Mouse (Mus musculus) common myeloid progenitor, adult 5-6 weeks (primary cell): ENCODE results near the gene Il5. TPM values are rescaled to one million over a fixed set of nuclear protein-coding genes. Genes with fewer than 3 reads are reported as not detected.

Experiments used
- ATAC-seq: replicated peaks from 2 replicates; pipeline ENCODE4 v1.8.0; 2016; ENCODE audit warnings: low read depth, mild to moderate bottlenecking, moderate TSS enrichment, inconsistent platforms; ENCODE audit not compliant: poor library complexity, severe bottlenecking
- total RNA-seq: library from RNA; stranded (forward); fragments of 200-1000, 187-1606 nt; gene quantifications from 2 replicates; pipeline ENCODE4 v1.2.3, GENCODE M21; 2017

The Il5 gene
- total RNA-seq, 1 experiment from 2014 or later = not detected

DNA sequence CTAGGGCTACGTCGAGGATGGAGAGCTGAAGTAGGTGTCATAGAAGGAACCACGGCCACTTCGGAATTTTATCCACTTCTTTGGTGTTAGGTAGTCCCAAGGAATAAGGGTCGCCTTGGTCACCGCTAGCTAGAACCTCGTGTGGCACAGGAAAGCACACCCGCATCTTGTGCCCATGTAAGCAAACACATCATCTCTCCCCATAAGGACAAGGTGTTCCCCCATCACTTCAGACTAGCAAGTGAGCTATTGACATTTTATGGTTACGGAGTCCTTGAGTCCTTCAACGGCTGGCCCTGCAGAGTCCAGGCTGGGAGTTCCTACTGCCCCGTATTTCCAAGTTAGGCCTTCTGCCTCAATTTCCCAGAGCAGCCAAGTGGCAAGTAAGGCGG lies 48.6 kb downstream of the Il5 start:
- ATAC-seq = no peak

GRCm38 (mm10) chr11:53769760-53770124 lies 49.1 kb downstream of the Il5 start, which contains the start of gene Irf1:
TSS of gene Irf1 (plus strand) at chr11:53770014.
- peak; percentile 83 for ATAC-seq

DNA sequence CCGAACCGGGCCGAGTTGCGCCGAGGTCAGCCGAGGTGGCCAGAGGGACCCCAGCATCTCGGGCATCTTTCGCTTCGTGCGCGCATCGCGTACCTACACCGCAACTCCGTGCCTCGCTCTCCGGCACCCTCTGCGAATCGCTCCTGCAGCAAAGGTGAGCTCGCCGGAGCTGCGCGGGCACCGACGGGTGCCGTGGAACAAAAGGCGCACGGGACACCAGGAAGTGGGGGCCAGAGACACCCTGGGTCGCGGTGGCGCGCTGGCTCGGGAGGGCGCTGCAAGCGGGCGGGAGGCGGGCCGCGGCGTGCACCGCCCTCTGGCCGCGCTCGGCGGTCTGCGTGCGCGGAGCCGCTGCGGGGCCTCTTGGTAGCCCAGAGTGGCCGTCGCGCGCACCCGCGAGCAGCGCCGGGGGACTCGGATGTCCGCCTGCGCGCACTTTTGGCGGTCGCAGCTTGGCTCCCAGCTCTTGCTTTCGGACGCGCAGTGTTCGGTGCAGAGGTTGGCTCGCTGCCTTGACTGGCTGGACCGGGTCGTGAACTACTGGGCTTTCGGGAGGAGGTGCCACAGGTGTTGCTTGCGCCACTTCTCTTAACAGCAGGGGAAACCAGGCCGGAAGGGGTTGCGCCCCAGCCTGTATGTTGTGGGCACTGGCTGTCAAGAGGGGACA lies 49.7 kb downstream of the Il5 start:
- ATAC-seq = peak; percentile 34

DNA sequence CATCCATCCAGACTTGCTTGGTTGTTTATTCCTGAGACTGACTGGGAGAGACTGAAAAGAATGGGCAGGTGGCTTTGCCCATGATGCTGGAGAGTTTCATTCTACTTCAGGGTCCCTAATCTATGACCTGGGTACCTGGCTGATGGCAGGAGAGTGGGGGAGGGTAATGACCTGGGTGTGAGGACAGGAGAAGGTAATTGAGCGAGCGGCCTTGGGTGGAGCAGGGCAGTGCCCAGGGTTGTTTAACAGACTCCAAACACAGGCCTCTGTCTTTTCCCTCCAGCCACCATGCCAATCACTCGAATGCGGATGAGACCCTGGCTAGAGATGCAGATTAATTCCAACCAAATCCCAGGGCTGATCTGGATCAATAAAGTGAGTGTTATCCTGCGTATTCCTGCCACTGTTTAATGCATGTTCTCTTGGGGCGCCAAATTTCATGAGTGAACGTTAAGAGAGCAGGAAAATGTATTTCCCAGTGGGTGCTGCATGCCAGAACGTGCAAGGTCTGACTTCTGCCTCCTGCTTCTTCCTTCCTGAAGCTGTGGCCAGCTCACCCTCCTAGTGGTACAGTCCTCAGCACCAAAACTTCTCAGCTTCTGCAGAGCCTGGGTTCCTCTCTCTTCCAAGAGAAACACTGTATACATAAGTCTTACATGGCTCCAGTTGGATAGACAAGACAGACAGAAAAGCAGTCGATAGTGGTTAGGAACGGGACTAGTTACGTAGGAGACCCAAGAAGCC lies 50.6 kb downstream of the Il5 start:
- ATAC-seq = no peak

DNA sequence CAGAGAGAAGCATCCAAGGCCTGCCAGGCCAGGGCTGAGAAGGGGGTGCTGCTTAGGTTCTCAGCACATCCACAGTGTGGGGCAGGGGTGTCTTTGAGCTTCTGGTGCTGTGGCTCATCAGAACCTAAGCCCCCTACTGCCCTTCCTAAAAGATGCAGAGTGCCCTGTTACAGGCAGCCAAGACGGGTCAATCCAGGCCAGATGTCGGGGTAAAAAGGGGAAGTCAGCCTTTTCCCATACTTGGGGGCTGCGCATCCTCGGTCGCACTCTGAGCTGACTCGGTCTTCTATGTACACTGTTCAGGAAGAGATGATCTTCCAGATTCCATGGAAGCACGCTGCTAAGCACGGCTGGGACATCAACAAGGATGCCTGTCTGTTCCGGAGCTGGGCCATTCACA lies 51.9 kb downstream of the Il5 start:
- ATAC-seq = peak; percentile 34; the same call in 1 of the 2 replicates

GRCm38 (mm10) chr11:53773087-53773486 lies 52.5 kb downstream of the Il5 start, which contains the start of gene Gm17334:
TSS of gene Gm17334 (minus strand) at chr11:53773187.
- no peak for ATAC-seq

DNA sequence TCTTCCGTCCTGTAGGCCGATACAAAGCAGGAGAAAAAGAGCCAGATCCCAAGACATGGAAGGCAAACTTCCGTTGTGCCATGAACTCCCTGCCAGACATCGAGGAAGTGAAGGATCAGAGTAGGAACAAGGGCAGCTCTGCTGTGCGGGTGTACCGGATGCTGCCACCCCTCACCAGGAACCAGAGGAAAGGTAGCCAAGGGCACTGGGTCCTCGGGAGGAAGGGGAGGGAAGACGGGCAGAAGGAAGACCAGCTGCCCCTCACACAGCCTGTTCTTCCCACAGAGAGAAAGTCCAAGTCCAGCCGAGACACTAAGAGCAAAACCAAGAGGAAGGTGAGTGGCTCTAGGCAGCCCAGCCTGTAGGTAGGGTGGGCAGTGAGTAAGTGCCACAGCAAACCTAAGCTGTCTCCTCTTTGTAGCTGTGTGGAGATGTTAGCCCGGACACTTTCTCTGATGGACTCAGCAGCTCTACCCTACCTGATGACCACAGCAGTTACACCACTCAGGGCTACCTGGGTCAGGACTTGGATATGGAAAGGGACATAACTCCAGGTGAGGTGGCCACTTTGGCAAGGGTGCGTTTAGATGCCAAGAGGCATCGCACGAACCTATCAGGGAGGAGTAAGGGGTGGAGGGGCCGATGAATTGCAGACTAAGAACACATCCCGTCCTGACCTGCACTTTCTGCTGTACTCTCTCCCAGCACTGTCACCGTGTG lies 53.2 kb downstream of the Il5 start:
- ATAC-seq = no peak

Other genes starting within 250 kb of the Il5 start
- not detected in 2 replicates for gene Gm9945, start 240.6 kb upstream of the Il5 start, total RNA-seq
- gene Sowaha, start 240.5 kb upstream of the Il5 start, total RNA-seq = 1.0 and 1.5 TPM in 2 replicates
- gene Sept8, start 201.5 kb upstream of the Il5 start, total RNA-seq = 64.2 and 75.0 TPM in 2 replicates
- gene Kif3a, start 153.4 kb upstream of the Il5 start, total RNA-seq = 18.9 and 20.0 TPM in 2 replicates
- gene Il4, start 102.1 kb upstream of the Il5 start, total RNA-seq = 0.73 TPM in 1 of 2 replicates, not detected in the other
- 2.1 TPM in 1 of 2 replicates, not detected in the other for gene Il13, start 86.1 kb upstream of the Il5 start, total RNA-seq
- gene Rad50, start 13.5 kb upstream of the Il5 start, total RNA-seq = 110 and 112 TPM in 2 replicates
- gene Irf1, start 49.2 kb downstream of the Il5 start, total RNA-seq = 57.2 and 69.8 TPM in 2 replicates
- 0.69 TPM in 1 of 2 replicates, not detected in the other for gene Gm17334, start 52.4 kb downstream of the Il5 start, total RNA-seq
- 3.6 and 4.5 TPM in 2 replicates for gene Gm12216, start 138.5 kb downstream of the Il5 start, total RNA-seq
- 7.8 and 11.0 TPM in 2 replicates for gene Slc22a5, start 170.9 kb downstream of the Il5 start, total RNA-seq